In the genomic region with DNA sequence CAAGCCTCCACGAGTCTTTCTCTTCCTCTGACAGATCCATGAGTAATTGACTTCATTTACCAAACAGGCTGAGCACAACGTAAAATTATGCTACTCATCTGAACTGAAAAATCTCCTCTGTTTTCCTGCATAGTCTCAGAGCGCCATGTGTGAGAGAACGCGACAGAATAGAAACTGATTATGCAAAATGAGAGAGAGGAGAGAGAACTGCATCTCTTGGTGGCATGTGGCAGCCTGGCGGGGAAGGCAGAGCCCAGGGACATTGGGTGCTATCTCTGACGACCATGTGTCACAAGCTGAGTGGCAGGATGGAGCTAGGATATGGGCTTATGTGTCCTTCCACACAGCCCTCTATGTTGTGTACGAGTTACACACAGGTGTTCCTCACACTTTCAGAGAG, we compare ENCODE assay signal across 17 mouse cellular contexts.
DNase-seq lines count a peak whose midpoint lies in the region; ATAC-seq and TF ChIP-seq lines count a peak whose summit lies in the region.
"Had no signal": no experiment of that assay in that cellular context is flagged by ENCODE, and none has a peak within 500 bp of the region (broad histone marks: within the 10 kb centered on the region; RNA-seq: fewer than 3 reads in every experiment).

No protein-coding gene starts in this region.

- no peak overlapping the region for H3K4me3 ChIP-seq in liver, postnatal 0 days (ENCODE audit: low read depth, low read length)
- H3K4me3 ChIP-seq: embryonic facial prominence, embryonic 12.5 days; erythroblast, embryonic 14.5 days; forebrain, embryonic 13.5 days; heart, embryonic 10.5 days; hindbrain, embryonic 13.5 days had no signal

- no peak overlapping the region for H3K27ac ChIP-seq in liver, postnatal 0 days (ENCODE audit: low read depth)
- H3K27ac ChIP-seq: embryonic facial prominence, embryonic 12.5 days; forebrain, embryonic 13.5 days; heart, embryonic 10.5 days; hindbrain, embryonic 13.5 days had no signal

- H3K9me3 ChIP-seq in liver, postnatal 0 days (ENCODE audit: low read length) = no peaks in the 10 kb centered on the region
- H3K9me3 ChIP-seq: embryonic facial prominence, embryonic 12.5 days; forebrain, embryonic 13.5 days; heart, embryonic 10.5 days; hindbrain, embryonic 13.5 days had no signal

- no peak for ATAC-seq in liver, postnatal 0 days
- ATAC-seq: forebrain, embryonic 13.5 days had no signal

- no peaks in the 10 kb centered on the region for H3K36me3 ChIP-seq in liver, postnatal 0 days (replicated peaks; ENCODE audit: insufficient read depth, low read length)
- H3K36me3 ChIP-seq: embryonic facial prominence, embryonic 12.5 days; heart, embryonic 10.5 days; hindbrain, embryonic 13.5 days had no signal

- H3K4me1 ChIP-seq in liver, postnatal 0 days (ENCODE audit: insufficient read depth) = no peaks in the 10 kb centered on the region
- H3K4me1 ChIP-seq: embryonic facial prominence, embryonic 12.5 days had no signal

- TF ChIP-seq CTCF in liver, postnatal 0 days (IDR thresholded peaks at IDR 0.05; ENCODE audit: low read depth) = no peak

- no peaks in the 10 kb centered on the region for H3K27me3 ChIP-seq in liver, postnatal 0 days (ENCODE audit: insufficient read depth, low read length)
- H3K27me3 ChIP-seq: embryonic facial prominence, embryonic 12.5 days; forebrain, embryonic 13.5 days; hindbrain, embryonic 13.5 days had no signal

- TF ChIP-seq EP300 in liver, postnatal 0 days (IDR thresholded peaks at IDR 0.05; ENCODE audit: low read depth) = no peak

- no peak overlapping the region for H3K4me2 ChIP-seq in liver, postnatal 0 days (ENCODE audit: low read depth, low read length)
- H3K4me2 ChIP-seq: embryonic facial prominence, embryonic 12.5 days; forebrain, embryonic 13.5 days; hindbrain, embryonic 13.5 days had no signal

- peak; percentile 49 for DNase-seq in layer of hippocampus, adult 11-12 months (ENCODE audit: low spot score)
- no peak for DNase-seq in layer of hippocampus, postnatal 25 days (ENCODE audit: extremely low spot score in 1 of 2, low spot score in 1 of 2)
- peak; percentile 11 to 12 for DNase-seq in spleen, postnatal 36 days (ENCODE audit: low spot score in 2 of 2)
- DNase-seq in spleen, postnatal 10 days (ENCODE audit: low spot score in 2 of 2) = no peak
- DNase-seq in layer of hippocampus, adult 8-10 months (ENCODE audit: low spot score in 2 of 2) = peak; percentile 32 to 39
- peak; percentile 75 for DNase-seq in telencephalon, adult 2 months (ENCODE audit: low read depth, low spot score)
- no peak for DNase-seq in liver, postnatal 0 days
- DNase-seq in gastrocnemius, postnatal 36 days = no peak
- DNase-seq: adrenal gland, adult 2 months; cerebellum, adult 9-10 months; kidney, adult 8-10 months; thymus, adult 18-20 months had no signal

- WGBS in liver, postnatal 0 days (ENCODE audit: insufficient replicate concordance) = 52% methylated on average over 8 of the region's 8 CpGs

- H3K9ac ChIP-seq in liver, postnatal 0 days (replicated peaks) = no peak overlapping the region
- H3K9ac ChIP-seq: embryonic facial prominence, embryonic 12.5 days; forebrain, embryonic 13.5 days; hindbrain, embryonic 13.5 days had no signal

- intact Hi-C loops in gastrocnemius, postnatal 36 days (cut with DNase I) = loop anchor here (10.0 kb wide), 1 partner anchor 178 kb away; the partner anchor contains the start of gene Stmnd1

Comparison
In these comparisons a context has a peak if more than half of its experiments do, and no peak if none do; other contexts are left out.
1. DNase-seq: peak in layer of hippocampus, adult 11-12 months (single experiment), spleen, postnatal 36 days (2 of 2), layer of hippocampus, adult 8-10 months (2 of 2) and telencephalon, adult 2 months (single experiment); none in layer of hippocampus, postnatal 25 days (0 of 2), spleen, postnatal 10 days (0 of 2), liver, postnatal 0 days (single experiment) and gastrocnemius, postnatal 36 days (0 of 2).